Mouse (Mus musculus) olfactory bulb, adult 2 months (tissue): Measurements from ENCODE around the gene Ahcyl2.

Experiments
- CTCF ChIP-seq: fragments of 200-500 bp; IDR thresholded peaks from 2 replicates; pipeline ENCODE4 v1.5.1; 2012; ENCODE audit warnings: low read depth, mild to moderate bottlenecking, low read length, moderate library complexity; ENCODE audit not compliant: insufficient read depth
- POLR2A ChIP-seq: fragments of 200-500 bp; IDR thresholded peaks from 2 replicates; pipeline ENCODE4 v1.6.1; 2012; ENCODE audit warnings: mild to moderate bottlenecking, low read depth, low read length, moderate library complexity; ENCODE audit not compliant: insufficient read depth

DNA sequence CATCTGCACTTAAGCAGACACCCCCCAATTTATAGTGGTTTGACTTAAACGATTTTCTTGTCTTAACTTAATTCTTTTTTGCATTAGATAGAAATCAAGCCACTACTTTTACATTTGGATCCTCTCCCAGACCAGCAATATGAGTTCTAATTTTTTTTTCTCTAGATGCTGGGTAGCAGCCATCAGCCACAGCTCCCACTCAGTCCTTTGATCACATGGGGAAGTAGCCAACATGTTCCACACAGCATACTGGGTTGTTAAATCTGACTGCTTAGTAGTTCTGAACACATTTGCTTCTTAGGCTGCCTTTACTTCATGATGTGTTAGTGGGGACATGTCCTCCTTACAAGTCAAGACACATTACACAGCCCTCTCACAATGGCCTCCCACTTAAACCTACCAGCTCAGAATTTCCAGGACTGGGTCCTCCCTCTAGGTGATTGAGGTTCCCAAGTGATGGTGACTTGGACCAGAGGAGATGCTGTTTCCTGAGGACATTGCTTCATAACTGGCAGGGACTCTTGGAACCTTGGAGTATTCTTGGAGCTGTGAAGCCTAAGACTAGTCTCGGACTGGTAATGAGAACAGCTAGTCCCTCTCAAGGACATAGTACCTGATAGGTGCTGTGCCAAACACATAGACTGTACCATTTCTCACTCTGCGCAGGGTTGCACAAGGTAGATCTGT is 16.2 kb upstream of the Ahcyl2 start:
- TF ChIP-seq CTCF (no peak), POLR2A (no peak)
